Mouse (Mus musculus): ENCODE data around the gene Epb41l4b.

DNA sequence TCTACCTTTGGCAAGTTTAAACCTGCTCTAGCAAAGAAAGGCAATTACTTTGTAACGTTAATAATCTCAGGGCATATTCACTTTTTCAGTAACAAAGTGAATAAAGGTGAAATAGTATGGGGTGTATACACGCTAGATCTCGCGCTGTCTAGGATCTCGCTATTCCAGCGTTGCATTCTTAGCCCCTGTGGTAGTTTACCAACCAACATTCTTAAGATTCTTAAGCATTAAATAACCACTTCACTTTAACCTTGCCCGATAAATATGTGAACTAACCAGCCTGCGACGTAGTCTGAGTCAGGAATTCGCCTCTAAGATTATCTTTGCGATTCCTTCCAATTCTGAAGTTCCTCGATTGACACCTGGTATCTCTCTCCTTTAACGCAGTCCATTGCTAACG lies 197.1 kb downstream of the Epb41l4b start:
- TF ChIP-seq CTCF (IDR thresholded peaks at IDR 0.05; ENCODE audit: borderline replicate concordance, extremely low read depth, insufficient read depth, insufficient read length) (no peak), POLR2A (IDR thresholded peaks at IDR 0.05; ENCODE audit: borderline replicate concordance, extremely low read depth, insufficient read depth, insufficient read length, poor library complexity, severe bottlenecking) (no peak)

Measured in brain, embryonic 14.5 days (tissue).